Mouse (Mus musculus): ENCODE measurements around the gene Sv2b.

GRCm38 (mm10) chr7:75110689-75111088, 198.4 kb downstream of the Sv2b start:
- TF ChIP-seq POLR2A (IDR thresholded peaks at IDR 0.05; ENCODE audit: low read depth, low read length) (no peak), CTCF (IDR thresholded peaks at IDR 0.05; ENCODE audit: extremely low read depth, insufficient read length, insufficient replicate concordance, low read depth, low read length) (peak; percentile 19; the same call in 1 of the 2 replicates)

Data from small intestine, adult 2 months (tissue).